Mouse (Mus musculus): ENCODE data around the gene Cfi. TPM values are rescaled to one million over a fixed set of nuclear protein-coding genes. Genes with fewer than 3 reads are reported as not detected.

The Cfi gene
- polyA plus RNA-seq, 1 experiment from 2014 or later = 54.6 TPM

DNA sequence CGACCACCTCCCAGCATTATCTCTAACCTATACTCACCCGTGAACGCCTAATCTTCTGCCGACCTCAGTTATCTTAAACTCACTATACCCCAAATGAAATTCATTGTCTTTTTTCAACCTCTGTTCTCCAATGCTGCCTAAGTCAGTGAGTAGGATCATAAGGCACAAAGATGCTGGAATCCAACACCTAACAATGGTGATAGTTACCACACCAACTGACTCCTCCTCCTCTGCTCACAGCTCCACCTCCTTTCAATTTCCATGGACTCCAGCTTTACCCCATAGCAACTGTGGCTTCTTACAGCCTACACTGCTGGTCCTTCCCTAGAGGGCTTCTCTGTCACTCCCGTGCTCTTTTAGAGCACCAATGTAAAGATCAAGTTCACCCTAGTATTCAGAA lies 8.0 kb upstream of the Cfi start:
- ATAC-seq = no peak
- no peak for TF ChIP-seq CTCF (IDR thresholded peaks at IDR 0.05; ENCODE audit: low read depth)
- WGBS = 88% methylated on average over 5 of the region's 5 CpGs
- H3K9me3 ChIP-seq (ENCODE audit: control insufficient read depth) = no peaks in the 10 kb centered on the region
- no peaks in the 10 kb centered on the region for H3K4me1 ChIP-seq (replicated peaks; ENCODE audit: control insufficient read depth, insufficient read depth, low read length)
- H3K27me3 ChIP-seq (replicated peaks; ENCODE audit: control insufficient read depth, insufficient read depth, low read length) = no peaks in the 10 kb centered on the region
- H3K4me3 ChIP-seq (ENCODE audit: low read depth, low read length) = no peak overlapping the region
- no peak overlapping the region for H3K4me2 ChIP-seq (replicated peaks; ENCODE audit: low read depth)
- peaks cover 20% of the 10 kb centered on the region for H3K36me3 ChIP-seq (ENCODE audit: control insufficient read depth, insufficient read depth)
- no peak overlapping the region for H3K9ac ChIP-seq (ENCODE audit: low read depth, low read length)
- no peak overlapping the region for H3K27ac ChIP-seq (ENCODE audit: low read depth, low read length)

DNA sequence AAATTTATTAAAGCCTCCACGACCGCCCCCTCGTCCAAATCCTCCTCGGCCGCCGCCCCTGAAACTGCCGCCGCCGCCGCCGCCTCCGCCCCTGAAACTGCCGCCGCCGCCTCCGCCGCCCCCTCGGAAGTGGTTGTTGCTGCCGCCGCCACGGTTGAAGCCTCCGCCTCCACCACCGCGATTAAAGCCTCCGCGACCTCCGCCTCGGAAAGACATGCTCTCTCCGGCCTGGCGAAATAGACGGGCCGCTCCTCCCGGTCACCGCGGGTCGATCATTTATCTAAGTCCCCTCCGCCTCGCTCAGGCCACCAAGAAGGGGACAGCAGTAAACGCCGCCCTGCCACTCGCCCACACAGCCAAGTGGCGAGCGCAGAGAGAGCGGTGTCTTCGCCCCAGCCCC lies 5.1 kb upstream of the Cfi start:
- no peaks in the 10 kb centered on the region for H3K27me3 ChIP-seq (replicated peaks; ENCODE audit: control insufficient read depth, insufficient read depth, low read length)
- no peaks in the 10 kb centered on the region for H3K9me3 ChIP-seq (ENCODE audit: control insufficient read depth)
- H3K36me3 ChIP-seq (ENCODE audit: control insufficient read depth, insufficient read depth) = 0 out of 2 replicates have a peak, but pooled peaks cover 5% of the 10 kb centered on the region
- H3K9ac ChIP-seq (ENCODE audit: low read depth, low read length) = peak overlapping the region; percentile 83
- H3K4me3 ChIP-seq (ENCODE audit: low read depth, low read length) = peak overlapping the region; percentile 92
- no peaks in the 10 kb centered on the region for H3K4me1 ChIP-seq (replicated peaks; ENCODE audit: control insufficient read depth, insufficient read depth, low read length)
- no peak for TF ChIP-seq CTCF (IDR thresholded peaks at IDR 0.05; ENCODE audit: low read depth)
- under 1% methylated on average over 44 of the region's 45 CpGs for WGBS
- peak; percentile 6; the same call in 1 of the 2 replicates for ATAC-seq
- peak overlapping the region; percentile 81 for H3K27ac ChIP-seq (ENCODE audit: low read depth, low read length)
- peak overlapping the region; percentile 87 for H3K4me2 ChIP-seq (replicated peaks; ENCODE audit: low read depth)

DNA sequence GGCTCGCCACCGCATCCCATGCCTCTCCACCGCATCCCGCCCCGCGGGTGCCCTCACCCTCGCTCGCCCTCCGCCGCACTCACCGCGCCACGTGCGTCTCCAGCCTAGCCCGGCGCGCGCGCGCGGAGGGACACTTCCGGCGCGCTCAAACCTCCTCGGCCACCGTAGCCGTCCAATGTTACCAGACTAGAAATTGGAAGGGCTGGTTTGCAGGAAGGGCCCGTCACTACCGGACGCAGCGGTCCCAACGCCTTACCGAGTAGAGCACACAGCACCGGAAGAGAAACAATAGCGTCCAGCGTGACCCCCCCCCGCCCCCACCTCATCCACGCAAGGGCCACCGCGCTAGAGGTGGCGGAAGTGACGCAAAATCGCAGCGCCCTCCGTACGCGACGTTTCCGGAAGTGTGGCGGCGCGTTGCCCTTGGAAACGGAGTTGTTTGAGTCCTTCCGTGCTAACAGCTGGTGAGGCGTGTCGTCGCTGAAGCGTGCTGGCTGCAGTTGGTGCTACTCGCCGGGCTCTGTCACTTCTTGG lies 4.6 kb upstream of the Cfi start, which contains the start of gene Gar1:
TSS of gene Gar1 (minus strand) at position 362 of the 534 bp plus-strand sequence.
- H3K36me3 ChIP-seq (ENCODE audit: control insufficient read depth, insufficient read depth) = 0 out of 2 replicates have a peak, but pooled peaks cover 2% of the 10 kb centered on the region
- no peaks in the 10 kb centered on the region for H3K27me3 ChIP-seq (replicated peaks; ENCODE audit: control insufficient read depth, insufficient read depth, low read length)
- H3K27ac ChIP-seq (ENCODE audit: low read depth, low read length) = peak within 1 kb of the TSS; percentile 81
- no peaks in the 10 kb centered on the region for H3K9me3 ChIP-seq (ENCODE audit: control insufficient read depth)
- H3K4me2 ChIP-seq (replicated peaks; ENCODE audit: low read depth) = peak within 1 kb of the TSS; percentile 87
- peak within 1 kb of the TSS; percentile 92 for H3K4me3 ChIP-seq (ENCODE audit: low read depth, low read length)
- no peak for TF ChIP-seq CTCF (IDR thresholded peaks at IDR 0.05; ENCODE audit: low read depth)
- peak within 1 kb of the TSS; percentile 83 for H3K9ac ChIP-seq (ENCODE audit: low read depth, low read length)
- H3K4me1 ChIP-seq (replicated peaks; ENCODE audit: control insufficient read depth, insufficient read depth, low read length) = no peaks in the 10 kb centered on the region
- under 1% methylated on average over 60 of the region's 60 CpGs for WGBS
- ATAC-seq = peak; percentile 92

DNA sequence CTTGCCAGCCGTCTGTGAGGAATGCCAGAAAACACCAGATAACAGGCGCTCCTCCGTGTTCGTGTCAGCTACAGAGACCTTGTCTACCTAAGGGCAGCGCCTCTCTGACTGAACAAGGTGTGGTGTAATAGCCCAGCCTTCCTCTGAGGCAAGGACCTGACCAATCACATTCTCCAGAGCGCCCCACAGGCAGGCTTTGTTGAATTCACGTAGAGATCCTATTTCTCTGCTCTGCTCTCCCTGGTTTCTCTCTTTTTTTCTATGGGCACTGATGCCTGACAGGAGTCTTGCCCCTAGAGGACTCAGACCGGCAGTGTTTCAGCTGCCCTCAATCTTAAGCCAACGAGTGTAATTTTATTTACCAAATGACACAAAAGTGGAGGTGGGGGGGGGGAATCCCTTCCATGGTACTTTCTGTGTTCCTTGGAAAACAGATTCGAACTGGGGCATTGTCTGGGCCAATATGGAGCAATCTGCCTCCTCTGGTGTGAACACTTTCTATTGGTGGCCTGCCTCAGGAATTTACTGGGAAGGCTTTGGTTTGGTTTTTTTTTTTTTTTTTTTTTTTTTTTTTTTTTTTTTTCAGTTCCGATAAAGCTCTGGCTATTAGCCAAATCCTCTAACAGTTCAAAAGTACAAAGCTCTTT lies 490 bp downstream of the Cfi start:
- peak; percentile 83 for ATAC-seq
- Histone ChIP-seq H3K4me1 (replicated peaks; ENCODE audit: control insufficient read depth, insufficient read depth, low read length) (no peaks in the 10 kb centered on the region), H3K27ac (ENCODE audit: low read depth, low read length) (peak overlapping the region; percentile 76), H3K27me3 (replicated peaks; ENCODE audit: control insufficient read depth, insufficient read depth, low read length) (no peaks in the 10 kb centered on the region), H3K36me3 (ENCODE audit: control insufficient read depth, insufficient read depth) (no peaks in the 10 kb centered on the region), H3K9ac (ENCODE audit: low read depth, low read length) (0 out of 2 replicates have a peak overlapping the region, but pooled peaks have one; percentile 5), H3K4me2 (replicated peaks; ENCODE audit: low read depth) (peak overlapping the region; percentile 57), H3K4me3 (ENCODE audit: low read depth, low read length) (peak overlapping the region; percentile 25), H3K9me3 (ENCODE audit: control insufficient read depth) (no peaks in the 10 kb centered on the region)
- 7% methylated on average over 11 of the region's 11 CpGs for WGBS
- TF ChIP-seq CTCF (IDR thresholded peaks at IDR 0.05; ENCODE audit: low read depth) = no peak

DNA sequence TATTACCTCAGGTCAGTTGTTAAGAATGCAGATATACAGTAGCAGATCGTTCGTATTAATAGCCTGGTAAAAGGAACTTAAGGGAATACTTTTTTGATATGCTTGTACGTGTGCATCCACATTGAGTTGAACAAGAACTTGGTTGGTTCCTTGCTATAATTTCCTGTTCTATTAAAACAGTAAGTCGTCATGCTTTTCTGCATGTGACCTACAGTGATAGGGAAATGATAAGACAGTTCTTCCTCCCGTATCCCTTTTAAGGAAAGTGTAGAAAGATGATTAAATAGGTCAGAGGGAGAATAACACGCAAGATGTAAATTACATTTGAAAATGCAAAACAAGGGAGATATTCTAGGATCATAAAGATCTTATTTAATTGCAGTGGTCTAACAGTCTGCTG lies 1.3 kb downstream of the Cfi start:
- H3K27ac ChIP-seq (ENCODE audit: low read depth, low read length) = no peak overlapping the region
- WGBS = 47% methylated on average over 6 of the region's 6 CpGs
- no peaks in the 10 kb centered on the region for H3K36me3 ChIP-seq (ENCODE audit: control insufficient read depth, insufficient read depth)
- peak overlapping the region; percentile 57 for H3K4me2 ChIP-seq (replicated peaks; ENCODE audit: low read depth)
- TF ChIP-seq CTCF (IDR thresholded peaks at IDR 0.05; ENCODE audit: low read depth) = no peak
- peak overlapping the region; percentile 25 for H3K4me3 ChIP-seq (ENCODE audit: low read depth, low read length)
- no peak overlapping the region for H3K9ac ChIP-seq (ENCODE audit: low read depth, low read length)
- H3K27me3 ChIP-seq (replicated peaks; ENCODE audit: control insufficient read depth, insufficient read depth, low read length) = no peaks in the 10 kb centered on the region
- ATAC-seq = no peak
- H3K4me1 ChIP-seq (replicated peaks; ENCODE audit: control insufficient read depth, insufficient read depth, low read length) = no peaks in the 10 kb centered on the region
- no peaks in the 10 kb centered on the region for H3K9me3 ChIP-seq (ENCODE audit: control insufficient read depth)

DNA sequence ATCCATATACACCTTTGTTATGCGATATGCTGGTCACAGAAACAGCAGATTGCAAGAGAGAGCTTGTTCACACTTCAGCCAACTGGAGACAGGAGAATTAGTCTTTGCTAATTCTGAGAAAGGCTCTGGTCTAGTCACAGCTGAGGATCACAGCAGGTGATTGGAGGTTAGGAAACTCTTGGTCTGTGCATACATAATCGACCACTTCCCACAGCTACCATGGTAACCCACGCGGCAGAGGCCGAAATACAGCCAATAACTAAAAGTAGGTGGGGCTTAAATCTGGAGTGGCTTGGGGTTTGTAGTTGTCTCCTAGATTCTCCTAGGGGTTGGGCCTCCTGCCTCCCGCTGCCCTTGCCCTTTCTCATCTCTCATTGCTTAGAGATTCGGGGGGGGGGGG lies 2.3 kb downstream of the Cfi start:
- Histone ChIP-seq H3K27ac (ENCODE audit: low read depth, low read length) (no peak overlapping the region), H3K36me3 (ENCODE audit: control insufficient read depth, insufficient read depth) (no peaks in the 10 kb centered on the region), H3K9me3 (ENCODE audit: control insufficient read depth) (no peaks in the 10 kb centered on the region), H3K4me2 (replicated peaks; ENCODE audit: low read depth) (peak overlapping the region; percentile 43; the same call in 1 of the 2 replicates), H3K4me3 (ENCODE audit: low read depth, low read length) (no peak overlapping the region), H3K9ac (ENCODE audit: low read depth, low read length) (no peak overlapping the region), H3K4me1 (replicated peaks; ENCODE audit: control insufficient read depth, insufficient read depth, low read length) (no peaks in the 10 kb centered on the region), H3K27me3 (replicated peaks; ENCODE audit: control insufficient read depth, insufficient read depth, low read length) (no peaks in the 10 kb centered on the region)
- 40% methylated on average over 7 of the region's 7 CpGs for WGBS
- ATAC-seq = no peak
- TF ChIP-seq CTCF (IDR thresholded peaks at IDR 0.05; ENCODE audit: low read depth) = no peak

Data from intestine, postnatal 0 days (tissue).